Mouse (Mus musculus): Measurements from ENCODE around the gene Slc37a2.

Gene Slc37a2

DNA sequence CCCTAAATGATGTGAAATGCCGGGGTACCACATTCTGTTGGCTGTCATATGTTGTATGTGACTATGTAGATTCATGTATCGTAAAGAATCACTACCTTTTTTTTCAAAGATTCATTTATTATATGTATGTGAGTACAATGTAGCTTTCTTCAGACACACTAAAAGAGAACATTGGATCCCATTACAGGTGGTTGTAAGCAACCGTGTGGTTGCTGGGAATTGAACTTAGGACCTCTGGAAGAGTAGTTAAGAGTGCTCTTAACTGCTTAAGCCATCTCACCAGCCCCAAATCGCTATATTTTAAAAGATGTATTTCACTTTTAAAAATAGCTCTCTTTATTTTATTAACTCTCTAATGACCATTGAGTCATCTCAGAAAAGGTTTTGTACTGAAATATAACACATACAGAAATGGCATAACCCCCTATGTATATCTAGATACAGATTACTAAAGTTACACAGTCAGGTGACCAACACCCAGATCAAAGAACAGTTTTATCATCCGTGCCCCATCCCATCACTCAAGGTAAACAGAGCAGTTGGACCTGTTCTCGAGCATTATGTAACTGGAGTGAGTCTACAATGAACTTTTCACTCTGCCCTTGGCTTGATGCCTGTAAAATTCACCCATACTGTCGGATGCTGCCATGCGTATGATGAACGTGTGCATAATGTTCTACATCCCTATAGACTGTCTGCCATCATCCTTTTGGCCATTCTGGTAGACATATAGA lies 41.0 kb downstream of the Slc37a2 start:
- DNase-seq (ENCODE audit: low read depth, low spot score), result no peak

DNA sequence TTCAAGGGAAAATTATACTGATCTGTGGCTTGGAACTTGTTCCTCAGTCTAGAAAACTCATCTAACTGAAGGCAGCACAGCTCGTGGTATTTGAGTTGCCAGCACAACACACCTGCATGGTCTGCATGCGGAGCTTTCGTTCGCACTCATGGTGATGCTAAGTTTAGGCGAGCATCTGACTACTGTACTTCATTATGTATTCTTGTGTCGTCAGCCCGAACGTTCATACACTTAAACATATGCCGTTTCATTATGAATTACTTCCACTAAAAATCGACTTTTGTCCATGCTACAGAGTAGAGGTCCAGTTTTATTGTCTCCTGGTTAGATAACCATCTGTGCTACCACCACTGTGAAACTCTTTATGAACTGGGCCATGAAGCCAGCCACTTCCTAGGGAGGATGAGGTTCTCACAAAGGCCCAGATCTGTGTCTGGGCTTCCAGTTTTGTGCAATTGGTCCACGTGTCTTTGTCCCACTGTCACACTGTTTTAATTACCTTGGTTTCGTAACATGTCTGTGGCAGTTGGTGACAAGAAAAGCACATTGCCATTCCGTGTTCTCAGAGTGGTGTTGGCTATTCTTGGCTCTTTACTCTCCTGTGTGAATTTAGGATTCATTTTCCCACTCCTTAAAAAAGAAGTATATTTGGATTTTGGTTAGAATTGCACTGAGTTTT lies 42.3 kb downstream of the Slc37a2 start:
- no peak for DNase-seq (ENCODE audit: low read depth, low spot score)

DNA sequence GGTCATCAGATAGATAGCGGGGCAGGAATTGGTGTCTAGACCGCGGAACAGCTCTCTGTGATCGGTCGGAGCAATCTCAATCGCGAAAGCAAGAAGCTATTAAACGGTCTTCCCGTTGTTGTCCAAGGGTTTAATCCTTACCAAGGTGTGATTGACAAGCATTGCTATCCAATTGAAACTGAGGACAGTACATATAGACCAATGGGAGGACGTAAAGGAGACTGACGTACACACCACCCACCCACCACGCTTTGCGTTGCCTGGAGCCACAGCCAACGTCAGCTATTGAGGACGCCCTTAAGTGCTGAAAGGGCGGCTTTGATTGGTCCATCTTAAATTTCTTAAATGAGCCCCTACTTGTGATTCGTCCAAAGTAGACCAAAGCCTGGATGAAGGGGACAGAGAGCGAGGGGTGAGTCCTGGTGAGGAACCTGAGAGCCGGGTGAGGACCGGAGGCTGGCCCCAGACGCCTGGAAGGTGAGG lies 47.6 kb downstream of the Slc37a2 start, which contains the start of gene Tmem218:
Tmem218 (plus strand) TSS at position 295 of the 483 bp plus-strand sequence.
- peak; percentile 97 for DNase-seq (ENCODE audit: low read depth, low spot score)

DNA sequence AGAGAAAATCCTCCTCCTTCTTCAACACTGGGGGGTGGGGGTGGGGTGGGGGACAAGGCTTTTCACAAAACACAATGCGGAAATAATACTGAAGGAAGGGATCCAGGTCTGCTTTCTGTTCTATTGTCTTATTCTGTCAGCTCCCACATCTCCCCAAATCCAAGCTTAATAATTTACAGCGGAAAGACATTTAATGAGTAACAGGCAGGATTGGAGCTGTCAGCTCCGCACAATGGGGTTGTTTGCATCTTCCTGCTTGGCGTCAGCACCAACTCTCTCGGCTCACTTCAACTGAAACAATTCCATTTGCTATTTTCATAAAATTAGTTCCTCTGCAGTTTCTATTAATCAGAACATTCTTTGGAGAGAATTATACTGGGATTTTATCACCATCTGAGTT lies 51.7 kb downstream of the Slc37a2 start:
- DNase-seq (ENCODE audit: low read depth, low spot score), result no peak

DNA sequence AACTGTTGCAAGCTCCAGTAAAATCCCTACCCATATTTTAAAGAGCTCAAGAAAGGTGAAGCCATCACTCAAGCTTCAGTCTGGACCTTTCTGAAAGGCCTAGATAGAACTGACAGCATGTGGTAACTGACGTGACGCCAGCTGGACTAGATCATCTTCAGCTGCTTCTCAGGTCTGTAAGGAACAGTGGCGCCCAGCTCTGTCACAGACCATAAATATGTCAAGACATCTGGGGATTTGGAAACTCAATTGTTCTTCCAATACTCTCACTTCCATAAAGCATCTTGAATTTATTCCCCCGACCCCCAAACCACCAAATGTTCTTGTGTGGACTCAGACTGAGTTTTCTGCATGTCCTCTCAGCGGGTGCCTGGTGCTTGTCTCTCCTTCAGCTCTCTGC lies 55.1 kb downstream of the Slc37a2 start:
- no peak for DNase-seq (ENCODE audit: low read depth, low spot score)

DNA sequence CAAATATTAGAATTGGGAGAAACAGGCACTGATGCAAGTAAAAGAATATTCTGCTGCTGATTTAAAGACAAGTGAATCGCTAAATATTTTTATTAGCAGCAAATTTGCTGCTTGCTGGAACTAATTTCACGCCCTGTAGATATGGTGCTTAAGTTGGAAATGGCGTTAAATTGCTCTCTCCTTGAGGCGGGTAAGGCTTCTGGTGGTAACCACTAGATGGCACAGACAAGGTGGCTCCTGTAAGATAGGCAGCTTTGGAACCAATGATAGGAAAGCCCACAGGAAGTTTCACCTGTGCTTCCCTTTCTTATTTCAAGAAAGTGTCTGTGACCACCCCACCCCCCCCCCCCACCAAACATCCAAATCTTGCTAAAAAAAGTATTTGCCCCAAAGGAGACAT lies 58.5 kb downstream of the Slc37a2 start:
- no peak for DNase-seq (ENCODE audit: low read depth, low spot score)

DNA sequence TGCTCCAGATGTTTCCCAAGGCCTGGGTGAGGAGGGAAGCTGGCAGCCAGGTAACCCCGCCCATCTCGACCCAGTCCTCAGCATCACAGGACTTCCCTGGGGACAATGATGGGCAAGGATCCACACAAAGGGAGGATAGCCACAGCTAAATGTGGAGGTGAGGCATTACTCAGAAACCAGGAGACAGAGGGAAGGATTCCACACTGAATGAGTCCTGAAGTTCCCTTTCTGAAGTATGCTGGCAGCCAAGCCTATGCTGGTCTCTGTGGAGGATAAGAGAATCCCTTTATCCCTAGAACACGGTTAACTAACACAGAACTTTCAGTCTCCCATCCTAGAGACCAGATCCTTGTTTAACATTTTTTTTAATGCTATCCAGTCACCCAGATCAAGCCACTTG lies 67.5 kb downstream of the Slc37a2 start:
- DNase-seq (ENCODE audit: low read depth, low spot score), result no peak

DNA sequence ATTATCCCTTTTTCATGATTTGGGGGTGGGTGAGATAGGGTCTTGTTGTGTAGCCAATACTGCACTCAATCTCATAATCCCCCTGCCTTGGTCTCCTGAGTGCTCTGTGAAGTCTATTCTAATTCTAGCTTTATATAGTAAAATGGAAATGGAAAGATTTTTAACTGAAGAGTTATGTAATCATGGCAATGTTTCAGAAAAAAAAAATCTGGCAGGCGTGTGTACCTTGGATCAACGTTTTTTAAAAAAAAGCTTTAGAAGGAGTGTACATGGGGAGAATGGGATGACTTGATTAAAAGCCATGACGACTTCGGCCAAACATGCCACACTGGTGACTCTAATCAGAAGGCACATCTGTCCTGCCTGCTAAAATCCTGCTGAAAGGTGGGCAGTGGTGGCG lies 68.1 kb downstream of the Slc37a2 start:
- DNase-seq (ENCODE audit: low read depth, low spot score), result no peak

DNA sequence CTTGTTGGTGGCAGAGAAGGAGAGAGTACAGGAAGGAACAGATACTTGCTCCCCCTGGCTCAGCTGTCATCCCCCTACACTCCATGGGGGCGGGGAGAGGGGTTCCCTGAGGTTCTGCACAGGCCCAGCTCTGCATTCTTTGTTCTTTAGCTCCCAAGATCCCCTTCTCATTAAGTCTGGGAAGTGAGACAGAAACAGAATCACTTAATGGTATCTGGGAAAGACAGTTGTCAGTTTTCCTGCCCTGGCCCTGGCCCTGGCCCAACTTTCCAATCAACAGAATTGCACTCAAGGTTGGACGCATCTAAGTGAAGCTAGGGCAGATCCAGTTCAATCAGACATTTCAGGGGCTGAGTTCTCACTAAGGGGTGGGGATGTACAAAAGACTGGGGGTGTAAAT lies 72.4 kb downstream of the Slc37a2 start:
- no peak for DNase-seq (ENCODE audit: low read depth, low spot score)

DNA sequence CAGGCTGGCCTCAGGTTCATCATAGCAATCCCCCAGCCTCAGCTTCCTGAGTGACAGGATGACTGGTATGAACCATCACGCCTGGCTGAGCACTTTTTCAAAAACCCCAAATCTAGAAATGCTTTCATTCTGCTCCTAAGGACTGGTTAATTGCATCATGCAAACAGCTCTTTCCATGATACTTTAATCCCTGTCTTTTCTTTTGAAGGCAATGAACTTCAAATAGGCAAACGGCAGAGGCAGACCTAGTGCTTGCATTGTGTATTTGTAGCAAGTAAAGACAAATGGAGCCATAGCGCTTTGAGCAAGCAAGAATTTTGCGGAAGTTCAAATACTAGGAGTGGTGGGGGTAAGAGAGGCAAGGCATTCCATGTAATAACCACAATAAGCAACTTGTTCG lies 73.9 kb downstream of the Slc37a2 start:
- no peak for DNase-seq (ENCODE audit: low read depth, low spot score)

DNA sequence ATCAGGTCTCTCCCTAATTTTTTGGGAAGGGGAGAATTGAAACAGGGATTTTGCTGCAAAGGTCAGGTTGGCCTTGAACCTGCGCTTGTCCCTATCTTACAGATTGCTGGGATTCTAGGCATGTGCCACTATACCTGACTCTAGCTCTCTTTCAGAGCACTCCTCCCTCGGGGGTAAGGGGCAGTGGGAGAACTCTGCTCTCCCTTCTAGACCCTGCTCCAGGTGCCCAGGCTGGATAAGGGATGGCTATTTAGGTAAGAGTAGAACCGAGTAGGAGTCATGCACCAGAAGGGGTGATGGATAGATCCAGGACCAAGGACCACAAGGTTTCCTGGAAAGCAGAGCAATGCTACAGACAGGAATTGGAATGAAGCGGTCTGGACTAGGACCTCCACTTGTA lies 75.9 kb downstream of the Slc37a2 start:
- DNase-seq (ENCODE audit: low read depth, low spot score), result no peak

DNA sequence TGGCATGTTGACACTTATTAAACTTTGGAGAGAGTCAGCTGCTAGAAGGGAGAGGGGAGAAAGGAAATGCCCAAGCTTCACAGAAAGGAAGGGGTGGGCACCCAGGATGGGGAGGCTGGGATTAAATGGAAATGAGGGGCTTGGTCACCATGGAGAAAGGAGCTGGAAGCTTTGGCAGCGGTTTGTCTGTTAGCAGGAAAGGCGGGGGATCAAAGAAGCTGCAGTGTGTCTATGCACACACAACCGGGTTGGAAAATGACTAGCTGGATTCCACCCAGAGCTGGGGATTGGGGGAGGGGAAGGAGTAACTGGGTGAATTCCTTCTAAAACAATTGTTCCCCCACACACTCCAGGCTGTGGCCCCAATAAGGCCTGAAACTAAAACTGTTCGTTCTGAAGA lies 76.6 kb downstream of the Slc37a2 start:
- DNase-seq (ENCODE audit: low read depth, low spot score), result no peak

Data from embryo, embryonic 11.5 days (tissue).